8 mouse cellular contexts compared by ENCODE assay signal in the genomic region with DNA sequence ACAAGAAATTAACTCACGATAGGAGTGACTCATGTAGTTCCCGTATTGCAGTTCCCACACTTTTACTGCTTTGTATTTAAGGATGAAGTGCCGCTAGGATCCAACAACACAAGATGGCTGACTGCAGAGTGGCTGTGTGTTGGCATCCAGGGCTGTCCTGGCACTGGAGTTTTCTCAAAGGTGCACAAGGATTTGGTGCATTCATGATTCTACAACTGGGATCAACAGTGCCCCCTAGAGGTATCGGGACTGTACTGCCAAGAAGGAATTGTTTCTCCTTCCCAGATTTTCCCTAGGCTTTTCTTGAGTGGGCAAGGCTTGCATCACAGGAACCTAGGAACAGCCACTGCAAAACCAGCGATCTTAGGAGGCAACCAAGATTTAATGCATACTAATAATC.
DNase-seq lines count a peak whose midpoint lies in the region; ATAC-seq and TF ChIP-seq lines count a peak whose summit lies in the region.

No protein-coding gene starts in this region.

- H3K27me3 ChIP-seq in intestine, postnatal 0 days (replicated peaks; ENCODE audit: control insufficient read depth, insufficient read depth, low read length): no peaks in the 10 kb centered on the region
- H3K27me3 ChIP-seq in intestine, embryonic 15.5 days (replicated peaks): no peaks in the 10 kb centered on the region
- no peaks in the 10 kb centered on the region for H3K27me3 ChIP-seq in hindbrain, postnatal 0 days (ENCODE audit: insufficient read depth, low read length)

- H3K36me3 ChIP-seq in intestine, postnatal 0 days (ENCODE audit: control insufficient read depth, insufficient read depth): no peaks in the 10 kb centered on the region
- no peaks in the 10 kb centered on the region for H3K36me3 ChIP-seq in intestine, embryonic 15.5 days
- no peaks in the 10 kb centered on the region for H3K36me3 ChIP-seq in hindbrain, postnatal 0 days (ENCODE audit: insufficient read depth, low read length)

- no peaks in the 10 kb centered on the region for H3K4me1 ChIP-seq in intestine, postnatal 0 days (replicated peaks; ENCODE audit: control insufficient read depth, insufficient read depth, low read length)
- no peaks in the 10 kb centered on the region for H3K4me1 ChIP-seq in intestine, embryonic 15.5 days (replicated peaks)
- H3K4me1 ChIP-seq in hindbrain, postnatal 0 days (ENCODE audit: insufficient read depth, low read length): no peaks in the 10 kb centered on the region

- H3K9me3 ChIP-seq in intestine, postnatal 0 days (ENCODE audit: control insufficient read depth): no peaks in the 10 kb centered on the region
- no peaks in the 10 kb centered on the region for H3K9me3 ChIP-seq in intestine, embryonic 15.5 days
- no peaks in the 10 kb centered on the region for H3K9me3 ChIP-seq in hindbrain, postnatal 0 days (ENCODE audit: low read length)

- no peak overlapping the region for H3K4me2 ChIP-seq in intestine, postnatal 0 days (replicated peaks; ENCODE audit: low read depth)
- no peak overlapping the region for H3K4me2 ChIP-seq in intestine, embryonic 15.5 days (replicated peaks)
- H3K4me2 ChIP-seq in hindbrain, postnatal 0 days (ENCODE audit: low read depth, low read length): no peak overlapping the region

- TF ChIP-seq CTCF in intestine, postnatal 0 days (IDR thresholded peaks at IDR 0.05; ENCODE audit: low read depth): peak; percentile 78
- TF ChIP-seq CTCF in hindbrain, postnatal 0 days (IDR thresholded peaks at IDR 0.05; ENCODE audit: low read depth): peak; percentile 68

- intact Hi-C loops in left cerebral cortex, postnatal 10 days (cut with DNase I): loop anchor here (2.0 to 5.0 kb wide), 2 partner anchors 208 to 224 kb away; partner anchors contain the start of gene Adra1d

- no peak overlapping the region for H3K4me3 ChIP-seq in intestine, postnatal 0 days (ENCODE audit: low read depth, low read length)
- no peak overlapping the region for H3K4me3 ChIP-seq in intestine, embryonic 15.5 days (replicated peaks)
- H3K4me3 ChIP-seq in hindbrain, postnatal 0 days (ENCODE audit: low read length): no peak overlapping the region

- H3K9ac ChIP-seq in intestine, postnatal 0 days (ENCODE audit: low read depth, low read length): no peak overlapping the region
- H3K9ac ChIP-seq in intestine, embryonic 15.5 days: no peak overlapping the region
- no peak overlapping the region for H3K9ac ChIP-seq in hindbrain, postnatal 0 days (replicated peaks; ENCODE audit: low read length)

- peak; percentile 76 for DNase-seq in NIH3T3 (ENCODE audit: low read depth)
- DNase-seq in c-Kit-positive CD71-positive TER-119-positive erythroid progenitor cells, embryonic 14.5 days (ENCODE audit: low spot score): peak; percentile 17
- DNase-seq in hindbrain, postnatal 0 days (ENCODE audit: low spot score): peak; percentile 72
- peak; percentile 34 to 37 for DNase-seq in left cerebral cortex, postnatal 10 days (ENCODE audit: extremely low spot score in 1 of 2, low spot score in 2 of 2)
- DNase-seq in right cerebral cortex, postnatal 25 days: peak; percentile 57
- no peak for DNase-seq in T-cell, adult 2 months (ENCODE audit: low spot score)

- H3K27ac ChIP-seq in intestine, postnatal 0 days (ENCODE audit: low read depth, low read length): no peak overlapping the region
- H3K27ac ChIP-seq in intestine, embryonic 15.5 days: no peak overlapping the region
- H3K27ac ChIP-seq in hindbrain, postnatal 0 days: no peak overlapping the region

- 56% methylated on average over 5 of the region's 5 CpGs for WGBS in intestine, postnatal 0 days
- 56% methylated on average over 5 of the region's 5 CpGs for WGBS in intestine, embryonic 15.5 days
- 55% methylated on average over 5 of the region's 5 CpGs for WGBS in hindbrain, postnatal 0 days

- ATAC-seq in intestine, postnatal 0 days: no peak
- ATAC-seq in intestine, embryonic 15.5 days: no peak
- peak; percentile 35; the same call in 1 of the 2 replicates for ATAC-seq in hindbrain, postnatal 0 days
